Mouse (Mus musculus) ovary, postnatal 36 days (tissue): Measurements from ENCODE around the gene Plekhg6.

Experiments
- DNase-seq: peaks from one replicate; pipeline ENCODE4 v3.0.0; 2022; ENCODE audit warnings: low spot score, mixed read lengths

The Plekhg6 gene

DNA sequence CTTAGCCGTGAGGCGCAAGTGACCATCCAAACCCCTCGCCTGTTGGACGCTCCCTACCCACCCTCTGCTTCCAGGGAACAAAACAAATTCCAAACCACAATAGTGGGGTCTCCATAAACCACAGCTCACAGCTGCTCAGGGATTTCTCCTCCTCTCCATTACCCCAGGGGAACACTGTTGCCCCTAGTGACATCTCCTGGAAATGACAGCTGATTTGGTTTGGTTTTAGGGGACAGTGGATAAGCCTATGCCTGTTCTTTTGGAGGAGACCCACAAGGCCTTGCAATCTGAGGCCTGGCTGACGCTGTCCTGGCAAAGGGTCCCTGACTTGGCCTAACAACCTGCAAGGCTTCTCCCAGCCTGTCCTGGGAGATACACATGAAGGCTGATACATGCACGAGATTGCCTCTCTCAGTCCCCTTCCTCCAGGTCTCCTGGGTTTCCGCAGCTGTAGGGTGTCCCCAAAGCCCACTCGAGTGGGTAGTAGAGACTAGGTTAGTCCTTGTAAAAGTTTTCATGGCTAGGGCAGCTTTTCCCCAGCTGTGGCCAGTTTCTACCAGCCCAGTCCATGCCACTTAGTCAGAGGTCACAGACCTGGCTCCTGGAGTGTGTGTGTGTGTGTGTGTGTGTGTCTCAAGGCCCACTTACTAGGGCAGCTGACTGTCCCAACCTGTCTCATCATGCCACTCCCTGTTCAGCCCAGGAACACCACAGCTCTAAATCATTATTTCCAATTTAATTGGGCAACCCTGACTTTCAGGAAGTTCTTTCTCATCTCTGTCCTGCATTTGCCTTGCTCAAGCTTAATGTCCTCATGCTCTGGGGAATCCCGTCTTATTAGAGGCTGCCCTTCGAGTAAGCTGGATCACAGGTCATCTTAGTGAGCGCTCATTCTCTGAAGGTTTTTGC, 4.7 kb upstream of the Plekhg6 start:
- DNase-seq: no peak

- no peak for DNase-seq
Observed at GRCm38 (mm10) chr6:125382024-125382423, 1.4 kb upstream of the Plekhg6 start.

DNA sequence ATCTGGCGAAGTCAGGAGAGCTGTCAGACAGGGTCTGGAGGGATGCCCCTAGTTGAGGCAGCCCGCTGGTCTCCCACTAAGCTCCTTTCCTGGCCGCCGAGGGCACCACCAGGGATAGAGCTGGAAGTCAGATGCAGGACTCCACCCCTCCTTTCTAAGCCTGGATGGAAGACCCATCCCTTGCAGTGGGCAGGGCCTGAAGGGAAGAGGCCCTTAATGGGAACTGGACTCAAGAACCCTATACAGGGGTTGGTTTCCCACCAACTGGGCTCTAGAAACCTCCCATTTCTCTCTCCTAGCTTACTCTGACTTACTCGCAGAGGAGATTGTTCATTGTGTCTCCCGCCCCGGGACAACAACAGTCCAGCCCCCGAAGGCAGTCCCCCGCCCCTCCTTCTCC, 812 bp downstream of the Plekhg6 start:
- no peak for DNase-seq

- DNase-seq: no peak
Observed at GRCm38 (mm10) chr6:125378621-125379020, 2.0 kb downstream of the Plekhg6 start.

DNA sequence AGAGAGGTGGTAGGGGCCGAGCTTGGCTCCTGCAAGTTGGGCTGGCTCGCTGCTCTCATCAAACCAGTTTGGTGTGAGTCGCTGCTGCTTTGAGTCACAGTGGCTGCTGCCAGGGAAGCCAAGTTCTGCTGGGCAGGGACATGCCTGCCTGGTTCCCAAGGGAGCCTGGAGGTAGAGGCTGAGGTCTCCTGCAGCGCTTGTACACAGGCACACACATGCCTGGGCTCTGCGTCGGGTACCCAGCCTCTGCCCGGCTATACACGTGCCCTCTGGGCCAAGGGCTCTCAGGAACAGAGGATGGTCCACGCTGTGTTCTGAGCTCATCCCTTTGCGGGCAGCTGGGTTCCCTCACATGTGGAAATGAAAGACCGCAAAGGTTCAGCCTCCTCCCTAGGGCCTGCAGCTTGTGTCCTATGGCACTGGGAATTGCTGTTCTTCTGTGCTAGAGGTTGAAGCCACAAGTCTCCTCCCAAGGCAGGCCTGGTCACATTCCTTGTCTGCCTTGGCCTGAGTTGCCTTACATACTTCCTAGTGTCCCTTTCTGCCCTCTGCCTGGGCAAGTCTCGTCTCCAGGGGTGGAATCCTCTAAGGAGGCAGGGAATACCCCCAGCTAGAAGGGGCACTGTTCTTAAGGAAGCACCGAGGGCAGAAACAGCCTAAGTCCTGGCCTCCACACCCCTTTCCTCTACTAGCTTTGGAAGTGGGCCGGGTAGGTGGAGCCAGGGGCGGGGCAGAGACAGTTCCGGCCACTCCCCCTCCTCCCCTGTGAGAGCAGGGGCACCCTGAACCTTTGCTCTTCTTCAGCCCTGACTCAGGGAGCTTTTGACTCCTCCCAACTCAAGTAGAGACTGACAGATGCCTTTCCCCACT, 2.8 kb downstream of the Plekhg6 start:
- peak; percentile 78 for DNase-seq

GRCm38 (mm10) chr6:125377042-125377441, 3.6 kb downstream of the Plekhg6 start:
- DNase-seq: no peak

GRCm38 (mm10) chr6:125367758-125368371, 12.7 kb downstream of the Plekhg6 start:
- no peak for DNase-seq

- DNase-seq: no peak
Observed at GRCm38 (mm10) chr6:125366133-125366532, 14.5 kb downstream of the Plekhg6 start.

- no peak for DNase-seq
Observed at GRCm38 (mm10) chr6:125365522-125365921, 15.1 kb downstream of the Plekhg6 start.

DNA sequence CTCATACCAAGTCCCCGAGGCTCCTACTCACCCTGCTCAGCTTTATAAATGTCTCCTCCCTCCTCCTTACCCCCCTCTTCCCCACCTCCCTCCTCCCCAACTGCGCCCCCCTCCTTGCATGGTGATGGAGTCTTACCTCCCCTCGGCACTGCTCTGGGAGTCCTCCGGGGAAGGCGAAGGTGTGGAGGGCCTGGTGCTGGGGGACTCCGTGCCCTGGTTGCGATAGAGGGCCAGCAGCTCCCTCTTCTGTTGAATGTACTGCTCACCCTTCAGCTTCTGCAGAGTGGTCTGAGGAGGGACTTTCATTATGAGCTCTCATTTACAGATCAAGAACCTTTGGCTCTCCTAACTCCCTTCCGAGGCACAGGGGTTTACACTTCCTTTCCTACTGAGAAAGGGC, 16.1 kb downstream of the Plekhg6 start:
- DNase-seq: no peak

- DNase-seq: no peak
Observed at GRCm38 (mm10) chr6:125363451-125364242, 16.9 kb downstream of the Plekhg6 start.

GRCm38 (mm10) chr6:125363021-125363420, 17.6 kb downstream of the Plekhg6 start:
- DNase-seq: no peak

GRCm38 (mm10) chr6:125361467-125362291, 18.9 kb downstream of the Plekhg6 start:
- peak; percentile 50 for DNase-seq

- no peak for DNase-seq
Observed at GRCm38 (mm10) chr6:125360846-125361245, 19.7 kb downstream of the Plekhg6 start.

DNA sequence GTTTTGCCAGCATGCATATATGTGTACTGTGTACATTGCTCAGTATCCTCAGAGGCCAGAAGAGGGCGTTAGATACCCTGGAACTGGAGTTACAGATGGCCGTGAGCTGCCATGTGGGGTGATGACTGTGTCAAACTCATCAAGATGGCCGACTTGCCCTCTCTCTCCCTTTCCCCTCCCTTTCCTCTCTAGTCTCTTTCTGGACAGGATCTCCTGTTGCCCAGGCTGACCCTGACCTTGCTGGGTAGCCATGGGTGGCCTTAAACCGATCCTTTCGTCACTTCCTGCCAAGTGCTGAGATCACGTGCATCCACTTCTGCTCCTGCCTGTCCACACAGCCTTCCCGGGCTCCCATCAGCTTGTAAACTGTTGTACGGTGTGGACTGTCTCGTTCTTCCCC, 20.6 kb downstream of the Plekhg6 start:
- no peak for DNase-seq

GRCm38 (mm10) chr6:125357334-125357733, 23.3 kb downstream of the Plekhg6 start:
- no peak for DNase-seq

DNA sequence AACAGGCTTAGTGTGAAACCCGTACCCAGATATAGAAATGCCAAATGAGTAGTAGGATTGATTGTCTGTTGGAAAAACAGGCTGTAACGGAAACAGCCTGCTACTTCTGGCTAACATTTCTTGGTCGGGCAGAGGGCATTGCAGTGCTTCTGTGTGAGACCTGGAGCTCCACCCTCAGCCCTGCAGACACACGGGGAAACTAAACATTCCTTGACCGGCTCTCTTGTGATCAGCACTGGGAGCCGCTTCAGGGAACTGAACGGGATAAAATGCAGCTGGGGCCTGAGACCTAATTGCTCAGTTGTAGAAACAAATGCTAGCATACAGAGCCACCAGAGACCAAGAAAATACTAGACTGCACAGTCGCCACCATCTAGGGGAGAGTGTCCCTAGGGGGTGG, 24.3 kb downstream of the Plekhg6 start:
- no peak for DNase-seq

- DNase-seq: no peak
Observed at GRCm38 (mm10) chr6:125355197-125355741, 25.3 kb downstream of the Plekhg6 start.

DNA sequence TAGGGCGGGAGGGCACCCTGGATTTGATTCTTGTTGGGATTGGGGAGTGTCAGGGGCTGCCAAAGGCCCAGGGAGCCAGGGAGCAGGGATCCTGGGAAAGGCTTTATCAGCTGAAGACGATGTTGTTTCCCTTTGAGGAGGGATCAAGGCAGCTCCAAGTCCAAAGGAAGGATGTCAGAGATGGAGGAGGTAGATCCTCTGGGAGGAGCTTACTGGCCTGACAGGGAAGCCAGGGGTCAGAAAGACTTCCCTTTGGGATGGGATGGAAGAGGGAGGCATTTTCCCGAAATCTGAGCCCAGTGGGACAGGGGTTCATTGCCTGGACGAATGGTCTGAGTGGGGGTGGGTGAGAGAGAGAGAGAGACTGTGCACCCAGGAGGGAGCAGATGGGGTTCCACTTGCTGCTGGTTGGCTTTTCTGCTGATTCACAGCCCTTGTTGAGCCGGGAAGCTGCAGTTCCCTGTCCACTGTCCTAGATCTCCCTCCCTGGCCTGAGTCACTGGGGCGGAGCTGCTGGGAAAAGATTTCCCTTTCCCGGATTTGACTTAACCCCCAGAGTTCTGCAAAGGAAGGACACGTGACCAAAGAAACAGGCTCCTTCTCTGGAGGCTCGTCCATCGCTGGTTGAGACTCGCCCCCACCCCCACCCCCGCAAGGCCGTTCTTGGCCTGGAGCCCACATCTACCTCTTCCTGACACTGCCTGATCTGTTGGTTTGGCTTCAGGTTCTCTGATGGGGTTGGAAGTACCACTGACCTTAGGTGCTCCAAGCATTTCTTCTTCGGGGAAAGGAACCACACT, 26.0 kb downstream of the Plekhg6 start:
- DNase-seq: peak; percentile 53

DNA sequence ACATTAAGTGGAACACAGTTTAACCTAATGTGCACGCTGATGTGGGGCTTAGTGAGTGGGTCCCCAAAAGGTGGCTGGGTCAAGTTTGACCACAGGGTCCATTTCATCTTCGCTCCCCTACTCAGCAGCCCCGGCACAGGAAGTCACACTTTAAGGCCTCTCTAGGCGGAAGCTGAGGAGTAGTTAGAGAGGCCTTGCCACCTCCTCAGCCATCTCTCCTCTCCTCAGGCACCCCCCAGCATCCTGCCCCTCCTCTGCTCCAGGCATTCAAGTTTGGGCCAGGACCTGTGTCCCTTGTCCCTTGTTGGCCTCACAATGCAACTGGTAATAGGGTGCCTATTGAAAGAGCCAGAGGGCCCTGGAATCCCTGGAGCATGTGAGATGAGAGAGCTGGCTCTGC, 26.9 kb downstream of the Plekhg6 start:
- no peak for DNase-seq
